Mouse (Mus musculus) gastrocnemius, adult 8-10 months (tissue): ENCODE measurements around the gene Phlpp1. TPM values are rescaled to one million over a fixed set of nuclear protein-coding genes. Genes with fewer than 3 reads are reported as not detected.
"Not testable (repeated sequence)": the region's sequence is repeated elsewhere in the genome, so short reads cannot be mapped to it uniquely, and the experiment has no call there.

Source experiments
- DNase-seq, 2 experiments: peaks; one replicate each; pipeline ENCODE4 v3.0.0; 2022; ENCODE audit warnings: low spot score in 2 of 2
- total RNA-seq, 4 experiments: library from RNA; stranded (reverse); gene quantifications; 2 replicates each; pipeline ENCODE4 v1.2.4; 2022

The Phlpp1 gene
- total RNA-seq, 4 experiments from 2014 or later = 7.0 to 8.1 (median 7.5) TPM

- not testable (repeated sequence) for DNase-seq
Measured at GRCm38 (mm10) chr1:106311830-106312229, 140.3 kb downstream of the Phlpp1 start.

- no peak for DNase-seq
Measured at GRCm38 (mm10) chr1:106314476-106314875, 142.9 kb downstream of the Phlpp1 start.

- peak; percentile 36 to 48 for DNase-seq
Measured at GRCm38 (mm10) chr1:106316641-106317304, 145.2 kb downstream of the Phlpp1 start.

- DNase-seq = no peak
Measured at GRCm38 (mm10) chr1:106318341-106318740, 146.8 kb downstream of the Phlpp1 start.

- DNase-seq = no peak
Measured at GRCm38 (mm10) chr1:106320583-106320982, 149.0 kb downstream of the Phlpp1 start.

GRCm38 (mm10) chr1:106321432-106322126 lies 150.0 kb downstream of the Phlpp1 start:
- DNase-seq = no peak

GRCm38 (mm10) chr1:106326691-106327090 lies 155.1 kb downstream of the Phlpp1 start:
- DNase-seq = no peak

- no peak for DNase-seq
Measured at GRCm38 (mm10) chr1:106342100-106342499, 170.5 kb downstream of the Phlpp1 start.

- DNase-seq = no peak
Measured at GRCm38 (mm10) chr1:106345265-106345664, 173.7 kb downstream of the Phlpp1 start.

- no peak for DNase-seq
Measured at GRCm38 (mm10) chr1:106346776-106347175, 175.2 kb downstream of the Phlpp1 start.

GRCm38 (mm10) chr1:106349116-106349515 lies 177.6 kb downstream of the Phlpp1 start:
- DNase-seq = no peak

- no peak for DNase-seq
Measured at GRCm38 (mm10) chr1:106351512-106351911, 180.0 kb downstream of the Phlpp1 start.

GRCm38 (mm10) chr1:106352801-106353511 lies 181.4 kb downstream of the Phlpp1 start:
- DNase-seq = no peak

- no peak for DNase-seq
Measured at GRCm38 (mm10) chr1:106353993-106354392, 182.4 kb downstream of the Phlpp1 start.

GRCm38 (mm10) chr1:106359474-106359873 lies 187.9 kb downstream of the Phlpp1 start:
- no peak for DNase-seq

GRCm38 (mm10) chr1:106362841-106363604 lies 191.5 kb downstream of the Phlpp1 start:
- no peak for DNase-seq

- DNase-seq = no peak
Measured at GRCm38 (mm10) chr1:106369330-106369729, 197.8 kb downstream of the Phlpp1 start.

GRCm38 (mm10) chr1:106372446-106372845 lies 200.9 kb downstream of the Phlpp1 start:
- DNase-seq = no peak

GRCm38 (mm10) chr1:106373656-106374055 lies 202.1 kb downstream of the Phlpp1 start:
- no peak for DNase-seq

GRCm38 (mm10) chr1:106374274-106374673 lies 202.7 kb downstream of the Phlpp1 start:
- DNase-seq = no peak

GRCm38 (mm10) chr1:106374971-106375370 lies 203.4 kb downstream of the Phlpp1 start:
- DNase-seq = no peak

- no peak for DNase-seq
Measured at GRCm38 (mm10) chr1:106376003-106376402, 204.5 kb downstream of the Phlpp1 start.
